Mouse (Mus musculus) CH12.LX (cell line): ENCODE data around the gene Gdf3.

ENCODE experiments used
- BHLHE40 ChIP-seq: IDR thresholded peaks from 2 replicates; pipeline ENCODE4 v1.6.1; 2011; ENCODE audit warnings: mild to moderate bottlenecking, low read depth, low read length, improper control_type of control experiment
- MYC ChIP-seq: IDR thresholded peaks from 2 replicates; pipeline ENCODE4 v1.6.1; 2011; ENCODE audit warnings: low read depth, mild to moderate bottlenecking, improper control_type of control experiment, low read length
- SMC3 ChIP-seq: IDR thresholded peaks from 2 replicates; pipeline ENCODE4 v1.6.1; 2011; ENCODE audit warnings: low read depth, low read length, improper control_type of control experiment

GRCm38 (mm10) chr6:122654301-122654700 lies 44.4 kb upstream of the Gdf3 start:
- TF ChIP-seq SMC3 (no peak), MYC (no peak), BHLHE40 (peak; percentile 95)
